Mouse (Mus musculus): ENCODE measurements at regions not wholly inside any gene's neighbourhood (a gene's known extent, or its start where the extent isn't known, plus 50 kb on each side); places are given as distances from the start of the nearest gene placed in this dataset.
"Not testable (repeated sequence)": the region's sequence is repeated elsewhere in the genome, so short reads cannot be mapped to it uniquely, and the experiment has no call there.

GRCm38 (mm10) chr5:76081379-76081778 is 58.7 kb upstream of the Srd5a3 start:
- ATAC-seq; H3K27me3 ChIP-seq (replicated peaks); H3K27ac ChIP-seq; H3K4me1 ChIP-seq (replicated peaks); H3K9ac ChIP-seq; H3K9me3 ChIP-seq; H3K4me3 ChIP-seq (replicated peaks); H3K4me2 ChIP-seq (replicated peaks); H3K36me3 ChIP-seq: not testable (repeated sequence)
- 86% methylated on average over 2 of the region's 2 CpGs for WGBS

GRCm38 (mm10) chr5:76080429-76080828 is 59.6 kb upstream of the Srd5a3 start:
- Histone ChIP-seq H3K27me3 (replicated peaks) (no peaks in the 10 kb centered on the region), H3K36me3 (no peaks in the 10 kb centered on the region), H3K4me2 (replicated peaks) (no peak overlapping the region), H3K9me3 (no peaks in the 10 kb centered on the region), H3K4me3 (replicated peaks) (no peak overlapping the region), H3K27ac (no peak overlapping the region), H3K4me1 (replicated peaks) (no peaks in the 10 kb centered on the region), H3K9ac (no peak overlapping the region)
- no peak for ATAC-seq
- WGBS = 87% methylated on average over 8 of the region's 8 CpGs

- H3K4me2 ChIP-seq (replicated peaks) = no peak overlapping the region
- H3K4me3 ChIP-seq (replicated peaks) = no peak overlapping the region
- WGBS = 62% methylated on average over 11 of the region's 11 CpGs
- H3K9ac ChIP-seq = no peak overlapping the region
- ATAC-seq = no peak
- H3K36me3 ChIP-seq = no peaks in the 10 kb centered on the region
- H3K27me3 ChIP-seq (replicated peaks) = no peaks in the 10 kb centered on the region
- no peaks in the 10 kb centered on the region for H3K9me3 ChIP-seq
- 0 out of 2 replicates have a peak overlapping the region, but pooled peaks have one; percentile 13 for H3K27ac ChIP-seq
- 0 out of 2 replicates have a peak, but pooled peaks cover 3% of the 10 kb centered on the region for H3K4me1 ChIP-seq (replicated peaks)
Measured at GRCm38 (mm10) chr5:76079204-76080025, 60.7 kb upstream of the Srd5a3 start.

GRCm38 (mm10) chr5:76078485-76078884 is 61.6 kb upstream of the Srd5a3 start:
- WGBS = 97% methylated on average over 1 of the region's 1 CpGs

GRCm38 (mm10) chr5:76076283-76076682 is 63.8 kb upstream of the Srd5a3 start:
- no peaks in the 10 kb centered on the region for H3K27me3 ChIP-seq (replicated peaks)
- H3K4me3 ChIP-seq (replicated peaks) = no peak overlapping the region
- no peak overlapping the region for H3K9ac ChIP-seq
- no peak overlapping the region for H3K27ac ChIP-seq
- 0 out of 2 replicates have a peak, but pooled peaks cover 3% of the 10 kb centered on the region for H3K4me1 ChIP-seq (replicated peaks)
- ATAC-seq = no peak
- no peaks in the 10 kb centered on the region for H3K36me3 ChIP-seq
- no peaks in the 10 kb centered on the region for H3K9me3 ChIP-seq
- no peak overlapping the region for H3K4me2 ChIP-seq (replicated peaks)
- WGBS = 86% methylated on average over 7 of the region's 7 CpGs

More at GRCm38 (mm10) chr5:76078485-76078884, 61.6 kb upstream of the Srd5a3 start:
- Histone ChIP-seq H3K4me3 (replicated peaks) (no peak overlapping the region), H3K36me3 (no peaks in the 10 kb centered on the region), H3K27me3 (replicated peaks) (no peaks in the 10 kb centered on the region), H3K27ac (no peak overlapping the region), H3K4me1 (replicated peaks) (0 out of 2 replicates have a peak, but pooled peaks cover 3% of the 10 kb centered on the region), H3K9me3 (no peaks in the 10 kb centered on the region), H3K4me2 (replicated peaks) (no peak overlapping the region), H3K9ac (no peak overlapping the region)
- ATAC-seq = no peak

- H3K27me3 ChIP-seq (replicated peaks) = no peaks in the 10 kb centered on the region
- no peak overlapping the region for H3K27ac ChIP-seq
- no peak overlapping the region for H3K4me3 ChIP-seq (replicated peaks)
- 48% methylated on average over 8 of the region's 8 CpGs for WGBS
- H3K36me3 ChIP-seq = no peaks in the 10 kb centered on the region
- no peak overlapping the region for H3K9ac ChIP-seq
- H3K9me3 ChIP-seq = no peaks in the 10 kb centered on the region
- 0 out of 2 replicates have a peak, but pooled peaks cover 3% of the 10 kb centered on the region for H3K4me1 ChIP-seq (replicated peaks)
- no peak overlapping the region; the same call in 1 of the 2 replicates for H3K4me2 ChIP-seq (replicated peaks)
- ATAC-seq = no peak
Measured at GRCm38 (mm10) chr5:76075401-76075800, 64.7 kb upstream of the Srd5a3 start.

- ATAC-seq = no peak
- no peak overlapping the region for H3K4me3 ChIP-seq (replicated peaks)
- H3K4me2 ChIP-seq (replicated peaks) = no peak overlapping the region
- H3K27ac ChIP-seq = no peak overlapping the region
- H3K4me1 ChIP-seq (replicated peaks) = peaks cover 14% of the 10 kb centered on the region
- WGBS = 53% methylated on average over 3 of the region's 3 CpGs
- no peaks in the 10 kb centered on the region for H3K27me3 ChIP-seq (replicated peaks)
- H3K9ac ChIP-seq = no peak overlapping the region
- H3K9me3 ChIP-seq = no peaks in the 10 kb centered on the region
- H3K36me3 ChIP-seq = no peaks in the 10 kb centered on the region
Measured at GRCm38 (mm10) chr5:76067881-76068280, 72.2 kb upstream of the Srd5a3 start.

GRCm38 (mm10) chr5:76067231-76067630 is 72.8 kb upstream of the Srd5a3 start:
- no peak overlapping the region for H3K4me3 ChIP-seq (replicated peaks)
- H3K36me3 ChIP-seq = no peaks in the 10 kb centered on the region
- H3K9ac ChIP-seq = no peak overlapping the region
- WGBS = 20% methylated on average over 10 of the region's 10 CpGs
- no peak for ATAC-seq
- H3K9me3 ChIP-seq = no peaks in the 10 kb centered on the region
- no peak overlapping the region for H3K4me2 ChIP-seq (replicated peaks)
- peaks cover 14% of the 10 kb centered on the region for H3K4me1 ChIP-seq (replicated peaks)
- H3K27me3 ChIP-seq (replicated peaks) = no peaks in the 10 kb centered on the region
- H3K27ac ChIP-seq = no peak overlapping the region

GRCm38 (mm10) chr5:76065789-76066188 is 74.3 kb upstream of the Srd5a3 start:
- WGBS = 33% methylated on average over 4 of the region's 4 CpGs
- H3K4me3 ChIP-seq (replicated peaks) = no peak overlapping the region
- no peak for ATAC-seq
- no peaks in the 10 kb centered on the region for H3K27me3 ChIP-seq (replicated peaks)
- H3K27ac ChIP-seq = no peak overlapping the region
- H3K4me1 ChIP-seq (replicated peaks) = peaks cover 14% of the 10 kb centered on the region
- H3K9ac ChIP-seq = no peak overlapping the region
- no peak overlapping the region for H3K4me2 ChIP-seq (replicated peaks)
- H3K9me3 ChIP-seq = no peaks in the 10 kb centered on the region
- H3K36me3 ChIP-seq = no peaks in the 10 kb centered on the region

- Histone ChIP-seq H3K4me3 (replicated peaks) (no peak overlapping the region), H3K4me1 (replicated peaks) (peaks cover 14% of the 10 kb centered on the region), H3K9me3 (no peaks in the 10 kb centered on the region), H3K27ac (no peak overlapping the region), H3K27me3 (replicated peaks) (no peaks in the 10 kb centered on the region), H3K4me2 (replicated peaks) (no peak overlapping the region), H3K9ac (no peak overlapping the region), H3K36me3 (no peaks in the 10 kb centered on the region)
- ATAC-seq = no peak
- WGBS = 42% methylated on average over 6 of the region's 6 CpGs
Measured at GRCm38 (mm10) chr5:76065227-76065626, 74.8 kb upstream of the Srd5a3 start.

GRCm38 (mm10) chr5:76064686-76065085 is 75.4 kb upstream of the Srd5a3 start:
- 46% methylated on average over 5 of the region's 5 CpGs for WGBS
- peaks cover 14% of the 10 kb centered on the region for H3K4me1 ChIP-seq (replicated peaks)

GRCm38 (mm10) chr5:76063473-76063872 is 76.6 kb upstream of the Srd5a3 start:
- peak; percentile 82 for ATAC-seq
- Histone ChIP-seq H3K4me3 (replicated peaks) (no peak overlapping the region), H3K4me2 (replicated peaks) (no peak overlapping the region), H3K27ac (no peak overlapping the region), H3K27me3 (replicated peaks) (no peaks in the 10 kb centered on the region), H3K36me3 (no peaks in the 10 kb centered on the region), H3K9me3 (no peaks in the 10 kb centered on the region), H3K9ac (no peak overlapping the region), H3K4me1 (replicated peaks) (peaks cover 14% of the 10 kb centered on the region)
- WGBS = 41% methylated on average over 6 of the region's 6 CpGs

More at GRCm38 (mm10) chr5:76064686-76065085, 75.4 kb upstream of the Srd5a3 start:
- Histone ChIP-seq H3K9ac (no peak overlapping the region), H3K4me3 (replicated peaks) (no peak overlapping the region), H3K27ac (no peak overlapping the region), H3K9me3 (no peaks in the 10 kb centered on the region), H3K36me3 (no peaks in the 10 kb centered on the region), H3K4me2 (replicated peaks) (no peak overlapping the region), H3K27me3 (replicated peaks) (no peaks in the 10 kb centered on the region)
- ATAC-seq = no peak

- Histone ChIP-seq H3K9me3 (no peaks in the 10 kb centered on the region), H3K27ac (no peak overlapping the region), H3K36me3 (no peaks in the 10 kb centered on the region), H3K27me3 (replicated peaks) (no peaks in the 10 kb centered on the region), H3K9ac (no peak overlapping the region), H3K4me2 (replicated peaks) (no peak overlapping the region), H3K4me1 (replicated peaks) (no peaks in the 10 kb centered on the region), H3K4me3 (replicated peaks) (no peak overlapping the region)
- WGBS = 83% methylated on average over 7 of the region's 7 CpGs
- ATAC-seq = no peak
Measured at GRCm38 (mm10) chr5:76058011-76058410, 79.8 kb upstream of the Kdr start.
